Mouse (Mus musculus) splenic B cell, adult 2 months (primary cell): ENCODE measurements at regions not wholly inside any gene's neighbourhood (a gene's known extent, or its start where the extent isn't known, plus 50 kb on each side); places are given as distances from the start of the nearest gene placed in this dataset.

Source experiments
- DNase-seq: peaks from one replicate; pipeline ENCODE4 v3.0.0-alpha.2; 2011; ENCODE audit warnings: low read depth, low spot score
- H3K27me3 ChIP-seq: 2 replicates; pipeline ENCODE4 v1.6.1; 2012; ENCODE audit warnings: mild to moderate bottlenecking, low read length, moderate library complexity, mixed read lengths; ENCODE audit not compliant: control insufficient read depth, poor library complexity, insufficient read depth, severe bottlenecking
- H3K36me3 ChIP-seq: 2 replicates; pipeline ENCODE4 v1.6.1; 2012; ENCODE audit warnings: mild to moderate bottlenecking, low read length, moderate library complexity, mixed read lengths; ENCODE audit not compliant: control insufficient read depth, poor library complexity, insufficient read depth, severe bottlenecking

- no peak for DNase-seq
- Histone ChIP-seq H3K27me3 (no peaks in the 10 kb centered on the region), H3K36me3 (no peaks in the 10 kb centered on the region)
Observed at GRCm38 (mm10) chr10:111111020-111111419, 53.5 kb upstream of the Osbpl8 start.

GRCm38 (mm10) chr10:111108658-111109633 is 55.6 kb upstream of the Osbpl8 start:
- peak; percentile 80 for DNase-seq
- Histone ChIP-seq H3K36me3 (no peaks in the 10 kb centered on the region), H3K27me3 (no peaks in the 10 kb centered on the region)

GRCm38 (mm10) chr10:111107852-111108251 is 56.7 kb upstream of the Osbpl8 start:
- H3K27me3 ChIP-seq, result no peaks in the 10 kb centered on the region
- H3K36me3 ChIP-seq, result no peaks in the 10 kb centered on the region
- no peak for DNase-seq

- Histone ChIP-seq H3K27me3 (no peaks in the 10 kb centered on the region), H3K36me3 (no peaks in the 10 kb centered on the region)
- peak; percentile 88 for DNase-seq
Observed at GRCm38 (mm10) chr10:111107387-111107786, 57.2 kb upstream of the Osbpl8 start.

- no peaks in the 10 kb centered on the region for H3K36me3 ChIP-seq
- no peak for DNase-seq
- H3K27me3 ChIP-seq, result no peaks in the 10 kb centered on the region
Observed at GRCm38 (mm10) chr10:111106411-111106810, 58.1 kb upstream of the Osbpl8 start.

- H3K27me3 ChIP-seq, result no peaks in the 10 kb centered on the region
- no peaks in the 10 kb centered on the region for H3K36me3 ChIP-seq
- no peak for DNase-seq
Observed at GRCm38 (mm10) chr10:111105662-111106061, 58.9 kb upstream of the Osbpl8 start.

- Histone ChIP-seq H3K36me3 (no peaks in the 10 kb centered on the region), H3K27me3 (no peaks in the 10 kb centered on the region)
- no peak for DNase-seq
Observed at GRCm38 (mm10) chr10:111103512-111103911, 61.0 kb upstream of the Osbpl8 start.

GRCm38 (mm10) chr10:111103086-111103485 is 61.5 kb upstream of the Osbpl8 start:
- no peaks in the 10 kb centered on the region for H3K36me3 ChIP-seq
- no peaks in the 10 kb centered on the region for H3K27me3 ChIP-seq
- peak; percentile 77 for DNase-seq

- H3K27me3 ChIP-seq, result no peaks in the 10 kb centered on the region
- no peaks in the 10 kb centered on the region for H3K36me3 ChIP-seq
- DNase-seq, result no peak
Observed at GRCm38 (mm10) chr10:111101901-111102761, 62.4 kb upstream of the Osbpl8 start.

GRCm38 (mm10) chr10:111099812-111100464 is 64.6 kb upstream of the Osbpl8 start:
- Histone ChIP-seq H3K36me3 (no peaks in the 10 kb centered on the region), H3K27me3 (no peaks in the 10 kb centered on the region)
- peak; percentile 81 for DNase-seq

GRCm38 (mm10) chr10:111099059-111099811 is 65.3 kb upstream of the Osbpl8 start:
- no peaks in the 10 kb centered on the region for H3K27me3 ChIP-seq
- no peak for DNase-seq
- H3K36me3 ChIP-seq, result no peaks in the 10 kb centered on the region

- Histone ChIP-seq H3K36me3 (no peaks in the 10 kb centered on the region), H3K27me3 (no peaks in the 10 kb centered on the region)
- DNase-seq, result no peak
Observed at GRCm38 (mm10) chr10:111097245-111097644, 67.3 kb upstream of the Osbpl8 start.

- Histone ChIP-seq H3K27me3 (no peaks in the 10 kb centered on the region), H3K36me3 (no peaks in the 10 kb centered on the region)
- no peak for DNase-seq
Observed at GRCm38 (mm10) chr10:111096811-111097210, 67.7 kb upstream of the Osbpl8 start.

GRCm38 (mm10) chr10:111094405-111094804 is 70.1 kb upstream of the Osbpl8 start:
- Histone ChIP-seq H3K36me3 (no peaks in the 10 kb centered on the region), H3K27me3 (no peaks in the 10 kb centered on the region)
- DNase-seq, result no peak
